Mouse (Mus musculus) embryo, embryonic 9.5 days (tissue): ENCODE results near the gene Zfp229.
"Not testable (repeated sequence)": the region's sequence is repeated elsewhere in the genome, so short reads cannot be mapped to it uniquely, and the experiment has no call there.

ENCODE experiments used
- DNase-seq: peaks from one replicate; pipeline ENCODE4 v3.0.0-alpha.2; 2017; ENCODE audit errors: extremely low spot score

Gene Zfp229

DNA sequence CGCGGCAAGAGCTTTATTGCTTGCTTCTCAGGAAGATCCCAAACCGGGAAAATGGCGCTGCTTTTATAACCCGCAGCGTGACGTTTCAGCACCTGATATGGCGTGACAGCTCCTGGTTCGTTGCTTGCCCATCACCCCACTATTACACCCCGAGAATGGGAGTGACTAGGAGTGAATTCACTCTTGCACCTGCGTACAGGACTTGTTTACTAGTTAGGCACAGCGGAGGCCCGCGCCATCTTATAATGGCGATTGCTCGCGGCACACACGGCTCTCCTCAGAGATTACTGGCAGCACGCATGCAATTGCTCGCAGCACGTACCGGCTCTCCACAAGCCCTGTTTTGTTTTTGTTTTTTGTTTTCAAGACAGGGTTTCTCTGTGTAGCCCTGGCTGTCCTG, at the start of gene Zfp229:
TSS of gene Zfp229 (plus strand) at position 301 of the 400 bp plus-strand sequence.
- DNase-seq, result not testable (repeated sequence)

GRCm38 (mm10) chr17:21691560-21691959, 39.0 kb upstream of the Zfp229 start, which contains the start of gene Gm10226:
Gene Gm10226, plus strand, starts transcription at chr17:21691860.
- no peak for DNase-seq

GRCm38 (mm10) chr17:21693342-21693741, 37.3 kb upstream of the Zfp229 start:
- no peak for DNase-seq

- DNase-seq, result no peak
Observed at GRCm38 (mm10) chr17:21696073-21696472, 34.5 kb upstream of the Zfp229 start.

GRCm38 (mm10) chr17:21702281-21703240, 28.0 kb upstream of the Zfp229 start:
- DNase-seq, result peak; percentile 9

DNA sequence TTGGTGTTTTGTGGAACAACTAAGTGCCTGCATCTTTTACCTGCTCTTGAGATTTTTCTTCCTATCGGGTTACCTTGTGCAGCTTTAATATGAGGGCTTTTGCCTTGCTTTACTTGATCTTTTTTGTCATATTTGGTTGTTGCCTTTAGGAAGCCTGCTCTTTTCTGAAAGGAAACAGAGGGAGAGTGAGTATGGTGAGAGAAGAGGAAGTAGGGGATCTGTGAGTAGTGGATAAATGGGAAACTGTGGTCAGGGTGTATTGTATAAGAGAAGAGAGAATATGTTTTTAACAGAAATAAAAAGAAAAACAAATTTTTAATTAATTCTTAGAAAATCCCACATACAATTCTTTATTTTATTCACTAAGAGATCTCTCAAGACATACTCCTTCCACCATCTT, 27.2 kb upstream of the Zfp229 start:
- DNase-seq, result no peak

DNA sequence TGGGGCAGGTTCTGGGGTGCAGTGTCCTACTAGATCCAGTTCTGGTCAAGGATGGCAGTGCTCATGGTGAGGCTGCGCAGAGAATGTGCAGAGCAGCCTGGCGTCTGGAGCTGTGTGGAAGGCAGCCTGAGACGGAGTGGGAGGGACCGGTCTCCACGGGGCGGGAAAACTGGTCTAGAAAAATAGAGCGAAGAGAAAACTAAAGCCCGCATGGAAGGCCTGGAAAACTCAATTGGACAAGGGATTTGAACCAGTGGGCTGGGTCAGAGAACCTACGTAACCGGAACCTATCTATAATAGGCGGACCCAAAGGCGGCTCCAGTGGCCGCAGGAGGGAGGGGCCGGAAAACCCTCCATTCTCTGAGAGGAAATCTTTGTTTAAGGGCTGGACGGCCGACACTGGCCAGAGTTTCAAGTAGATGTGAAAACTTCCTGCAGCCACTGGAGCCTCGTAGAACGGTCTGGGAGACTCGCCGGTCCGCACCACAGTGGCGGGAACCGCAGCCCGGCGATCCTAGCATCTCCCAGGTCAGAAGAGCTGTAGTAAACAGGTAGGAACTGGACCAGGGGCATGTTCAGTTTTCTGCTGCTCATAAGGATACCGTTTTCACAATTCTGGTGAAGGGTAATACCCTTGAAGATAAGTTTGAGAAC, 23.1 kb upstream of the Zfp229 start, which contains the start of gene Zfp760:
TSS of gene Zfp760 (plus strand) at position 399 of the 654 bp plus-strand sequence.
- peak; percentile 87 for DNase-seq

DNA sequence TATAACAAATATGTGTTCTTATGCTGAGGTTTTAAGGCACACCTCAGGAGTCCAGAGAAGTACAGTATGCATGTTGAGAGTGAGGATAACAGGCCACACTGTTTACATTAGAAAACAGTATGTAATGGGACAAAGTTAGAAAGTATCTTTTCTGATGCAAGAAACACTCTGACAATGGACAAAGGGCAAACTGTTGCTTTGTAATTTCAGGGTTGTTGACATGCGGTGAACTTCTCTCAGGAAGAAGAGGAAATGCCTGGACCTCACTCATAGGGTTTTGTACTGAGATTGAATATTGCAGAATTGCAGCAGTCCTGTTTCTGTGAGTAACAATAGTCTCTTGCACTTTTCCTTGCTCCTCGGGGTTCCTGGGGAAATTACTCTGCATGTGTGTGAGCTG, 22.2 kb upstream of the Zfp229 start:
- peak; percentile 4 for DNase-seq

- DNase-seq, result no peak
Observed at GRCm38 (mm10) chr17:21733049-21733448, 2.5 kb downstream of the Zfp229 start.

GRCm38 (mm10) chr17:21733529-21734031, 3.0 kb downstream of the Zfp229 start:
- DNase-seq, result peak; percentile 85

DNA sequence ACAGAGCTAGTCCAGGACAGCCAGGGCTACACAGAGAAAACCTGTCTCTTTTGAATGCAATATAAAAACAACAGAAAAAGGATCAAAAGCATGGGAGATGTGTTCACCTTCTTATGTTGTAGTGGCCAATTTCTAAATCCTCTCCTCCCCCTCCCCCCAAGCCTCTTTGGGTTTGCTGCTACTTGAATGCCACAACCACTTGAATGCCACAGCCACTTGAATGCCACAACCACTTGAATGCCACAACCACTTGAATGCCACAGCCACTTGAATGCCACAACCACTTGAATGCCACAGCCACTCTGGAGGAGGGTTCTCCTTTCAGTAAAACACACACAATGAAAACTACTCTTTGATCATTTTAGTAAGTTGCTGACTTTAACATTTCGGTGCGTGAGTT, 22.2 kb downstream of the Zfp229 start:
- DNase-seq, result no peak

GRCm38 (mm10) chr17:21753342-21754208, 23.0 kb downstream of the Zfp229 start:
- peak; percentile 45 for DNase-seq

GRCm38 (mm10) chr17:21770336-21770735, 39.7 kb downstream of the Zfp229 start:
- no peak for DNase-seq

DNA sequence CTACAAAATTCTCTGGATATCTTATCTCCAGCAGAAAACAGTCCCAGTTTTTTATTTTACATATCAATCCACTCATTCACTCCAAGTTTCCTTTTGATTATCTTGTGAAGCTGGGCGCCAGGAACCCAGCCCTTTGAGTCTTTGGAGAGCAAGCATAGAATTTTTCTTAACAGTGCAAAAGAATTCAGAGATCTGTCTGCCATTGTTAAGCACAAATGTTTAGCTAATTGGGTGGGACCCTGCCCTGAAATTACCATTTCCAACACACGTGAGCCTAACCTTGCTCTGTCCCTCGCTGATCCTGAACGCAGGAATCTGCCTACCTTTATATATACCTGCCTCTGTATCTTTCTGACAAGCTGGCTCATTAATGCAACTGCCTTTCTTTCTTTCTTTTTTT, 61.7 kb downstream of the Zfp229 start:
- DNase-seq, result no peak

- peak; percentile 2 for DNase-seq
Observed at GRCm38 (mm10) chr17:21801373-21801772, 70.8 kb downstream of the Zfp229 start.
